Mouse (Mus musculus): ENCODE results near the gene Nacc1. TPM values are rescaled to one million over a fixed set of nuclear protein-coding genes. Genes with fewer than 3 reads are reported as not detected.

Gene Nacc1
- polyA plus RNA-seq, 1 experiment from 2014 or later: 21.3 TPM

DNA sequence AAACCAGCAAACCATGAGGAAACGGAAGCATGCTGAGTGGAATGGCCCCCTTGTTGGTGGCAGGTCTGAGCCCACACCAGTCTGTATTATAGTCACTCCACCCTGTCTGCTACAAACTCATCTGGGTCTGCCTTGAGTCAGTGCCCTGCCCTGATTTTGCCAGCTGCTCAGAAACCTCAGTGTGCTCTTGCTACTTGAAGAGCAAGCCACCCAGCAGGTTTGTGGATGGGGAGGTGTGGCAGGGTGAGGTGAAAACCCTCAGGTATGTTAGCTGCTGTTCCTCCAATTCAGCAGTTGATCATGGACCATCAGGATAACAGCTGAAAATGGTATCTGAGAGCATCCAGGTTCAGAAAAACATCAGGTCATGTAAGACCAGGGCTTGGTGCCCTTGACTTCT lies 19.6 kb downstream of the Nacc1 start:
- no peak for ATAC-seq (ENCODE audit: low FRiP score)
- H3K4me1 ChIP-seq: peaks cover 19% of the 10 kb centered on the region
- H3K4me2 ChIP-seq (replicated peaks): no peak overlapping the region
- H3K27me3 ChIP-seq: no peaks in the 10 kb centered on the region
- no peak overlapping the region for H3K9ac ChIP-seq
- peaks cover 44% of the 10 kb centered on the region for H3K36me3 ChIP-seq
- WGBS: 75% methylated on average over 1 of the region's 1 CpGs
- no peaks in the 10 kb centered on the region for H3K9me3 ChIP-seq (replicated peaks)
- no peak overlapping the region for H3K27ac ChIP-seq
- H3K4me3 ChIP-seq: no peak overlapping the region

DNA sequence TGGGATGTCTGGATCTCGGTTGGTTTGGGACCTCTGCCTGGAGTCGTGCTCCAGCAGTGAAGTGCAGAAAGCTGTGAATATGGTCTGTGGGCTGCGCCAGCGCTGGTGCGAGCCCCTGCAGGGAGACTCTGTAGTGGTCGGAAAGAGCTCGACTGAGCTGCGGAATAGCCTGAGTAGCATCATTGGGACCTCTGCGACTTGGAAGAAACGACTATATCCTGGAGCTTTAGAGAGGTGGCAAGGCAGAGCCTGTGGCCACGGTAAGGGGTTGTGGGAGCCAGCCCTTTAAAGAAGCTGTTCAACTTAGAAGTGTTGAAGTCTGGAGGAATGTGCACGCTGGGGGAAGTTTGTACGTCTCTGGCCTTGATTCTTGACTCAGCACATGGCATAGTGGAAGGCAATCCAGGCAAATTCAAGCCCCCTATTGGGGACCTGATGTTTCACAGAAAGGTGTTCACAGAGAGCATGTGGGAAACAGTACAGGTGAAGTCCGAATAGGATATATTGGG lies 22.2 kb downstream of the Nacc1 start:
- H3K27ac ChIP-seq: peak overlapping the region; percentile 88
- peaks cover 22% of the 10 kb centered on the region for H3K36me3 ChIP-seq
- H3K27me3 ChIP-seq: no peaks in the 10 kb centered on the region
- peak overlapping the region; percentile 62 for H3K4me3 ChIP-seq
- peak overlapping the region; percentile 93 for H3K4me2 ChIP-seq (replicated peaks)
- no peaks in the 10 kb centered on the region for H3K9me3 ChIP-seq (replicated peaks)
- peak; percentile 1; the same call in 1 of the 2 replicates for ATAC-seq (ENCODE audit: low FRiP score)
- peak overlapping the region; percentile 81 for H3K9ac ChIP-seq
- H3K4me1 ChIP-seq: peaks cover 36% of the 10 kb centered on the region
- 4% methylated on average over 14 of the region's 14 CpGs for WGBS

DNA sequence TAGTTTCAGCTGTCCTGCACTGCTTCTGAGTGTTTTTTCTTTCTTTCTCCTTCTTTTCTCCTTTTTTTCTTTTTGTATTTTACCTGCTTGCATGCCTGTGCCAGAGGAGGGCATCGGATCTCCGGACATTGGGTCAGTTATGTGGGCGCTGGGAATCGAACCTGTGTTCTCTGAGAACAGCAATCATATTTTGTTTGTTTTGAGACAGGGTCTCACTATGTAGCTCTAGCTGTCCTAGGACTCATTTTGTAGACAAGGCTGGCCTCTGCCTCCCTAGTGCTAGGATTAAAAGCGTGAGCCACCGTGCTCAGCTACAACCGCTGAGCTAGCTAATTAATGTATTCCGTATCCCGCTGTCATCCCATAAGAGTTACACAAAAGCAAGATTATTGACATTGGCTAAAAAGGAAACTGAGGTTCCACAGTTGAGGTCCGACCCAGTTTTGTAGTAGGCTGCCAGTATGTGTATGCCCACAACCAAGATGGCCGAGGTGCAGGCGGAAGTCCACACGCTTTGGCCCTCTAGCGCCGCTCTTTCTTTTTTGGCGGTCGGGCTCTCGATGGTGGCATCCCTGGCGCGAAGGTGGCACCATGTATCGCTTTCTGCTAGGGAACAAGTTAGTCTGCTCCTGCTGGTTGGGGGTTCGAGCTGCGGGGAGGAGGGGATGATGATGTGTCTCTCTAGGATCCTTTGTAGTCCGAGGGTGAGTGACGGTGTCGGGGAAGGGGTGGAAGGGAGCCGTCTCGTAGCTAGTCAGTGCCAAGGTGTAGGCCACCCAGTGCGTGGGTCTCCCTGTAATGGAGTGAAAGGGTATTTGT lies 22.9 kb downstream of the Nacc1 start:
- ATAC-seq (ENCODE audit: low FRiP score): peak; percentile 52
- Histone ChIP-seq H3K9ac (peak overlapping the region; percentile 81), H3K9me3 (replicated peaks) (no peaks in the 10 kb centered on the region), H3K36me3 (peaks cover 15% of the 10 kb centered on the region; the same call in 1 of the 2 replicates), H3K4me2 (replicated peaks) (peak overlapping the region; percentile 93), H3K4me1 (peaks cover 43% of the 10 kb centered on the region), H3K27me3 (no peaks in the 10 kb centered on the region), H3K4me3 (peak overlapping the region; percentile 62), H3K27ac (peak overlapping the region; percentile 88)
- under 1% methylated on average over 29 of the region's 29 CpGs for WGBS

DNA sequence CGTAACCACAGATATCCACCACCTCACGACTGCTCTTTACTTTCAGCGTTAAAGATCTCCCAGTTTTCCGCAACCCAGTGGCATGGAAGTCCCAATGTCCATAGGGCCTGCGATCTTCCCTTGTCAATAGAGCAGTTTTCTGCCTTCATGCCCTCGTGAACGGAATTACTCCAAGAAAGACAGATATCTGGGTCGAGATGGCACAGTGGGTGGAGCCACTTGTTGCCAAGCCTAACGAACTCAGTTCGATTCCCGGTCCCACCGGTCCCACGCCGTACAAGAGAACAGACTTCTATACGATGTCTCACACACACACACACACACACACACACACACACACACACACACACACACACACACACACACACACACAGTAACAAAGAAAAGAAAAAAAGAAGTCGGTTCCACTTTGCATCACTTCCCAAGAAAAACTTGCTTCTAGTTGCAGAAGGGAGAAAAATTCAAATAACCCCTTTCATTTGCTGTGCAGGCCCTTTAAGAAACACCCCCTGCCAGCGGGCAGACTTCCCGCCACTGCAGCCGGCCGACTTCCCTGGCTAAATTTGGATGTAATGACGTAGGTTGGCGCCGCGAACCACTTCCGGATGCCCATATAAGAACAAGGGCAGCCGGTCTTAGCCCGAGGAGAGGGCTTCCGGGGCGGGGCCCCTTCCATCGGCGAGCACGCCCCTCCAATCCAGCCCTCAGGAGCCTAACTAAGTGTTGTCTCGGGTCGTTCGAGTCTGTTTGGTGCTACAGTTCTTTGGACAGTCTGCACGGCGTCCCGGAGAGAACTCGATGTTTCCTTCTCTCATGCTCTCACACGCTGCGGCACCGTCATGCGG lies 24.0 kb downstream of the Nacc1 start:
- WGBS: 4% methylated on average over 42 of the region's 43 CpGs
- Histone ChIP-seq H3K4me2 (replicated peaks) (peak overlapping the region; percentile 93), H3K36me3 (peaks cover 11% of the 10 kb centered on the region; the same call in 1 of the 2 replicates), H3K27ac (peak overlapping the region; percentile 88), H3K27me3 (no peaks in the 10 kb centered on the region), H3K9ac (peak overlapping the region; percentile 81), H3K9me3 (replicated peaks) (no peaks in the 10 kb centered on the region), H3K4me1 (peaks cover 46% of the 10 kb centered on the region), H3K4me3 (peak overlapping the region; percentile 62)
- peak; percentile 85 for ATAC-seq (ENCODE audit: low FRiP score)

DNA sequence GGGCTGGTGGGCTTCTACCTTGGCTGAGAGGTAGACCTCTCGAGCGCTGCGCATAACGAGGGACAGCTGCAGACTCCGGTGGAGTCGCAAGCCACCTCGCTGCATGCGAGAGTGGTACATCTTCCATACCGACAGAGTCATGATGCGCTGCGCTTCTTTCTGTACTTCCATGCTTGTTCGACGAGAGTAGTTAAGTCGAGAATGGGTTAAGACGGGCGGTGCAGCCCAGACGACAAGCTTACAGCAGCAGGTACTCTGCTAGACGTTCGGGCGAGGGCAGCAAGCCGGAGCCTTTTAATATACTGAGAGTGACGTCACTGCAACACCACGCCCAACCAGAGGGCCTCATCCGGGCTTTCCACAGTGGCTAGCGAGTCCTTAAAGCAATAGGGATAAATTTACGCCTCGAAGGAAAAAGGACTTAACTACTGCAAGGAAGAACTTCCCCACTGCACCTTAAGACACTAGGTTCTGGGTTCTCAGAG lies 25.0 kb downstream of the Nacc1 start, which contains the start of gene Ier2:
TSS of gene Ier2 (minus strand) at position 272 of the 485 bp plus-strand sequence.
- peaks cover 46% of the 10 kb centered on the region for H3K4me1 ChIP-seq
- peak within 1 kb of the TSS; percentile 72 for H3K9ac ChIP-seq
- H3K9me3 ChIP-seq (replicated peaks): no peaks in the 10 kb centered on the region
- no peaks in the 10 kb centered on the region for H3K27me3 ChIP-seq
- H3K27ac ChIP-seq: peak within 1 kb of the TSS; percentile 88
- peak; percentile 75 for ATAC-seq (ENCODE audit: low FRiP score)
- under 1% methylated on average over 27 of the region's 27 CpGs for WGBS
- 0 out of 2 replicates have a peak, but pooled peaks cover under 1% of the 10 kb centered on the region for H3K36me3 ChIP-seq
- peak within 1 kb of the TSS; percentile 62 for H3K4me3 ChIP-seq
- peak within 1 kb of the TSS; percentile 93 for H3K4me2 ChIP-seq (replicated peaks)

DNA sequence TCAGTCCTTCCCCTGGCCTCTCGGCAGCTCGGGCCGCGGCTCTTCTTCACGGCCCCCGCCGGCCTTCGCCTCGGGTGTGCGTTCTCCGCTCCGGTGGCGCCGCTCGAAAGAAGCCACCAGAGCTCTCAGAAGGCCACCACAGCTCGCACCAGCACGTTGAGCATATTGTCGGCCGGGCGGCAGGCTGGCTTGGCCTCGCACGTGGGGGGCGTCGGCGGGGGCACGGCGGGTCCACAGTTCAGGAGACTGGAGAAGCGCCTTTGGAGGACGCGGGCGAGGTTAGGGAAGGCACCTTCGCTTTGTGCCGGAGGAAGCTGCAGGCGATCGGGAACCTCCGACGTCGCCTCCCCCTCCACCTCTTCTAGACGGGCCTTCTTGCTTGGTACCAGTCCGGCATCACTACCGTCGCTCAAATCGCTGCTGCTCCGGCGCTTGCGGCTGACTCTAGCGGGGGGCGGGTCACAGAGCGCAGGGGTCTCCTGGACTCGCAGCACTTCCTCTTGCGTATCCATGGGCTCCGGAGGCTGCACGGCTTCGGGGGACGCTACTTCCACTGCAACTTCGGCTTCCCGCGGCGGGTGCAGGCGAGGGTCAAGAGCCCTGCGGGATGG lies 25.6 kb downstream of the Nacc1 start:
- WGBS: under 1% methylated on average over 61 of the region's 61 CpGs
- Histone ChIP-seq H3K36me3 (no peaks in the 10 kb centered on the region), H3K27me3 (no peaks in the 10 kb centered on the region), H3K4me2 (replicated peaks) (peak overlapping the region; percentile 93), H3K4me1 (peaks cover 46% of the 10 kb centered on the region), H3K9ac (peak overlapping the region; percentile 72), H3K9me3 (replicated peaks) (no peaks in the 10 kb centered on the region), H3K4me3 (peak overlapping the region; percentile 62), H3K27ac (peak overlapping the region; percentile 88)
- ATAC-seq (ENCODE audit: low FRiP score): peak; percentile 14; the same call in 1 of the 2 replicates

DNA sequence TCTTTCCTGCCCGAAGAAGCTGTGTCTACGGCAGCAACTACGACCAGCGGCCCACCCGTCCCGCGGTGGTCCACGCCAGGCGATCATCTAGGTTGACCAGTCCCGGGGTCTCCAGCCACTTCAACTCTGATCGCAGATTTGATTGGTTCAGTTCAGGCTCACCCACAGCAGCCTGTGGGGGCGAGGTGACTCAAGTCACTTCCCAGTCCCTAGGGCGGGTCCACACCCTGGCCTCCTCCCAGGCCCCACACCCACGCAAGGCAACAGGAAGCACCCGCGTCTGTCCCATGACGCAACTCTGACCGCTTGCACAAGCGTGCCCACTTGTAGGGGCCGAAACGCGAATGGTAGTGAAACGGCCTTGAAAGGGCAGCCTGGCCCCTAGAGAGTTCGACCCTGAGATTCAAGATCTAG lies 26.2 kb downstream of the Nacc1 start:
- Histone ChIP-seq H3K4me2 (replicated peaks) (peak overlapping the region; percentile 93), H3K36me3 (no peaks in the 10 kb centered on the region), H3K4me3 (peak overlapping the region; percentile 62), H3K27ac (peak overlapping the region; percentile 88), H3K4me1 (peaks cover 51% of the 10 kb centered on the region), H3K27me3 (no peaks in the 10 kb centered on the region), H3K9ac (peak overlapping the region; percentile 72), H3K9me3 (replicated peaks) (no peaks in the 10 kb centered on the region)
- WGBS: under 1% methylated on average over 24 of the region's 24 CpGs
- ATAC-seq (ENCODE audit: low FRiP score): no peak

DNA sequence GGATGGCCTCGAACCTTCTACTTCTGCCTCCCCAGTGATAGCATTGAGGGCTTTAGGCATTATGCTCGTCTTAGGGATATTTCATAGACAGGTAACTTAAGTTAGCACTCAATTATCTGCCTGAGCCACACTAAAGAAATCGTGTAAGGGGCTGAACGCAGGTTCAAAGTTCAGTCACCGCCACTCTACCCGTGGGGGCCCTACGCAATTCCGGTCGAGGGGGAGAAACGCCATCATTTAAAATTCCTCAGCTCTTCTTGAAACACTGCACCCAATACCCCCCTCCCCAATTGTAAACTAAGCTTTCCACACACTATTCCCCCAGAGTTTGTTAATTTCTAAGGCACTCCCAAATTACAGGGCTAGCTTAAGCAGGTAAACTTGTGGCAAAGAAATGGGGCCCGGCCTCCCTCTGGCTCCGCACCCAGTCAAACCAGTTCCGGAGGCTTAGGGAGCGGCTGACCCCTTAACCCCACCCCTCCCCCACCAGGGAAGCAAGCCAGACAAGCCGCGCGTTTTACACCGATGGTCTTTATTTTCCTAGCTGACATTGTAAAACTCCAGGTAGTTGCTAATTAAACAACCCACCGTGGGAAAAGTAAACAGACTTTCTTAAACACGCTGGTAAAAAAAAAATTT lies 26.7 kb downstream of the Nacc1 start:
- Histone ChIP-seq H3K27ac (peak overlapping the region; percentile 88), H3K4me2 (replicated peaks) (peak overlapping the region; percentile 93), H3K4me3 (peak overlapping the region; percentile 62), H3K9me3 (replicated peaks) (no peaks in the 10 kb centered on the region), H3K9ac (peak overlapping the region; percentile 72), H3K4me1 (peaks cover 51% of the 10 kb centered on the region), H3K36me3 (no peaks in the 10 kb centered on the region), H3K27me3 (no peaks in the 10 kb centered on the region)
- no peak for ATAC-seq (ENCODE audit: low FRiP score)
- under 1% methylated on average over 20 of the region's 20 CpGs for WGBS

DNA sequence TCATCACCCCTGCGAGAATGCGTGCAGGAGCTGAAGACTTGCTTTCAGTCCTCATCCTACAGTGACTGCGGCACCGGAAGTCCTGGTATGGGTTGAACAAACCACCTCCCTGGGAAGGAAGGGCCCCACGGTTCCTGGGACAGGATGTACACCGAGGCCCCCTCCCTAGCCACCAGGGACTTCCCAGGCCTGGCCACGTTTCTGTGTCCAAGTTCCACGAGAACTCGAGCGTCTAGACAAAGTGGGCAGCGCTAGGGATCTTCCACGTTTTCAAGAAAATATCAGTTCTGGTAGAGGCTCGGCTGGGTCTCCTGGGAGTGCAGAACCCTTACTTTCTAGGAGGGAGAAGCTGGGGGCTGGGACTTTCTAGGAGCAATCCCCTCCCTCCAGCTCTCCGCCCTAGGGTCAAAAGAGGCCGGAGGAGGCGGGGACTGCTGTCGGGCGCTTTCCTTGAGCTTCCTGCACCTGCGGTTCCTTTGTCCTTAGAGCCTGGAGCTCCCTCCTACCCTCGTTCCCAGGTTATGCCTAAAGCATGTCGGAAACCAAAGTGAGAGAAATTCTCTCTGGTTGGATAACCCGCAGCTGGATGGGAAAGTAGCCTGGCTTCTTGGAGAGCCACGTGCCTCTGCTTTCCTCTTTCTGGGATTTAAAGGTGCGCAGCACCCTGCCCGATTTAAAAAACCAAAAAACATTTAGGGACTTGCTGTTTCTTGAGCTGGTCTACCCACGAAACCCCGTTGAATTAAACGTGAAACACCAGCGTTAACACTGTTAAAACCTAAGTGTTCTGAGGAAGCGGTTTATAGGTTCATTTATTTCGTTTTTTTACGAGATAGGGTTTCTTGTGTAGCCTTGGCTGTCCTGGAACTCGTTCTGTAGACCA lies 27.5 kb downstream of the Nacc1 start:
- Histone ChIP-seq H3K27me3 (no peaks in the 10 kb centered on the region), H3K9ac (peak overlapping the region; percentile 72), H3K4me1 (peaks cover 53% of the 10 kb centered on the region), H3K36me3 (no peaks in the 10 kb centered on the region), H3K4me2 (replicated peaks) (peak overlapping the region; percentile 93), H3K9me3 (replicated peaks) (no peaks in the 10 kb centered on the region), H3K27ac (peak overlapping the region; percentile 88), H3K4me3 (peak overlapping the region; percentile 62)
- no peak for ATAC-seq (ENCODE audit: low FRiP score)
- 2% methylated on average over 33 of the region's 33 CpGs for WGBS

DNA sequence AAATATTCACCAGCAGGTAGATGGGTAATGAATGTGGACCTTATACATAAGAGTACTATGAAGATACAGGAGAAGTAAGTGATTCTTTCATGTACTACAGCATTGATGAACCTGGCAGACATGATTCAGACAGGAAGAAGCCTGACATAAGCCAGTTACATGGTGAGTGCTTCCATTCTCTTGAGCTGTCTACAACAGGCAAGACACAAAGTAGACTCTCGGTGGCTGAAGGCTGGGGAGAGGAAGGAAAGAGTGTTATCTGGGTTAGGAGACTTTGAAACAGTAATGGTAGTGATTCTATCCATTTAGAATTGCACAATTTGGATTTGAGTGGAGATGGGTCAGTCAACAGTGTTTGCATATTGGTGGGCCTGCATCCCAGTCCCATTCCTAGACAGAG lies 28.7 kb downstream of the Nacc1 start:
- no peak overlapping the region for H3K4me3 ChIP-seq
- no peaks in the 10 kb centered on the region for H3K27me3 ChIP-seq
- no peak overlapping the region for H3K27ac ChIP-seq
- H3K9ac ChIP-seq: no peak overlapping the region
- WGBS: 89% methylated on average over 1 of the region's 1 CpGs
- H3K9me3 ChIP-seq (replicated peaks): no peaks in the 10 kb centered on the region
- peaks cover 59% of the 10 kb centered on the region for H3K4me1 ChIP-seq
- no peak for ATAC-seq (ENCODE audit: low FRiP score)
- H3K4me2 ChIP-seq (replicated peaks): no peak overlapping the region
- no peaks in the 10 kb centered on the region for H3K36me3 ChIP-seq
